Mouse (Mus musculus) cerebellum, postnatal 10 days (tissue): Measurements from ENCODE around the gene Armc8.
"Not testable (repeated sequence)": the region's sequence is repeated elsewhere in the genome, so short reads cannot be mapped to it uniquely, and the experiment has no call there.

Experiments used
- DNase-seq, 2 experiments: peaks; one replicate each; pipeline ENCODE4 v3.0.0; 2021; ENCODE audit warnings: mixed read lengths in 2 of 2

The Armc8 gene

DNA sequence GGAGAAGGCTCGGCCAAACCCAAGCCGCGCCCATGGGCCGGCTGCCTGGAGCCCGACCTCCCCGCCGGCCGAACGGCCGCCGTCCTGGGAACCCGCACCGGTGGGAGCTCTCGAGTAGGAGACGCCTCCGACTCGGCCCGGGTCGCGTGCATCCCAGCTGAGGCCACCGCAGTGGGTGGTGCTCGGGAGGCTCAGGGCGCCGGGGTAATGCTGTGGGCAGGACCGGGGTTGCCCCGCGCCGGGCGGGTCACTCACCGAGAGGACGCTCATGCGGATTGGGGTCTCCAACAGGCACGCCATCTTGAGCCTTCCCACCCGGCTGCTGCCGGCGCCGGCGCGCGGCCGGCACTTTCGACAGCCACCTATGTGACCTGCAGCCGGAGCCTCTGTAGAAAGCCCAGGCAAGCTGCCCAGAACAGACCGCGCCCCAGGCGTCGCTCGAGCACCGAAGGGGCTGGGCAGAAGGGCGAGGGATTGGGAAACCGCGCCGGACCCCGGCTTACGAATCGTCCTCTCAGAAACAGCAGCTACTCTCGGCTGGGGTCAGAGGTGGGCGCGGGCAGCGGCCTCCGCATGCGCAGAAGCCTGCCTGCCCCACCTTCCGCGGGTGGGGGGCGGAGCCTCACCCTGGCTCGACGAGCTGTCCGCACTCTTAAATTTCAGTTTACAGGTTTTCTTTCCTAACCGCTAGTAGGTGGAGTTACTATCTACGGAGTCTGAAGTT lies at the start of gene Armc8:
Armc8 (minus strand) TSS at position 553 of the 724 bp plus-strand sequence.
- peak; percentile 95 to 96 for DNase-seq

DNA sequence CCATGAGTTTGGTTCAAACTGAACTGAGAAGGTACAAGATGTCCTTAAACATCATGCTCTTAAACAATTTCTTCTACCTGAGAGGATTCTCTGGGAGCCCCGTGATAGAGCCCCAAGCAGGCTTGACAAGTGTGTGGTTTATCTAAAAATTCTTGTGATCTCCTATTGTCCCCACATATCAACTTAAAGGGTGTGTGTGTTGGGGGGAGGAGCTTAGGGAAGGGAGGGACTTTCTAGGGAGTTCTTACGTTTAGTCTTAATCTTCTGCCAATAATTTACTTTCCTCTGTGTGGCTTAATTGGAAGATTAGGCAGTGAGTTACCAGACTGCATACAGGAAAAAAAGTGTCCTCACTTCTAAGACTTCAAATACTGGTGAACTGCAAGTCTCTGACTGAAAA lies 43.5 kb upstream of the Armc8 start, which contains the start of gene A4gnt:
A4gnt (plus strand) TSS at position 301 of the 400 bp plus-strand sequence.
- DNase-seq, result no peak

DNA sequence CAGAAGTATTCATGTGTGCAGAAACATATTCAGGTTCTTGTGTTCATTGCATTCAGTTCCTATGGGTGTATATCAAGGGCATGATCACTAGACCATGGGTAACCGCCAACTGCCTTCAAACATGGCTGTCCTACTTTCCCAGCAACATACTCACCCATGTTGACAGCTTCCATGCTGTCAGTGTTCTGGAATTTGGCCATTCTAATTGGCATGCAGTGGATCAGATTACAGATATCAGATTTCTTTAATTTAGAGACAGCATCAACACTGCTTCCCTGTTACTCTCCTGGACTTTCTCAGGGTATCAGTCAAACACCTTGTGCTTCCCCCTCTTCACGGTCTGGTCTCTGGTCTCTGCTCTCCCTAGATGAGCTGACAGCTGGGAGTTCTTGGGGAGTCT lies 34.9 kb upstream of the Armc8 start:
- no peak for DNase-seq

- not testable (repeated sequence) for DNase-seq
Measured at GRCm38 (mm10) chr9:99599127-99599526, 30.4 kb upstream of the Armc8 start.

DNA sequence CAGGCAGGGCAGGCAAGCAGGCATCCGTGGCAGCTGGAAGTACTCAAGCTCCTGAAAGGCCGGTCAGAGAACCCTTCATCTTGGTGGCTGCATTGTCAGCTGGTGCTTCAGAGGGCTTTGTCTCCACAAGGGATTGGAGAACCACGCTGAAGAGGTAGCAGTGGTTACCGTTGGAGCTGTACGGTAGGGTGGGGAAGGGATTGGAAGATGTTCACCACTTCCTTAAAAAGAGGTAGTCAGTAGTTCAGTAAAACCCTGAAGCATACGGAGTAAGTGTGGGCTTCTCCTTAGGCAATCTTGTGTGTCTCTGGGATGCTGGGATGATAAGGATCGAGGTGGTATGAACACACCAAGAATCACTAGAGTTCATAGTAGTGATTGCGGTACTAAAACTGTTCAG lies 22.4 kb upstream of the Armc8 start:
- DNase-seq, result no peak

DNA sequence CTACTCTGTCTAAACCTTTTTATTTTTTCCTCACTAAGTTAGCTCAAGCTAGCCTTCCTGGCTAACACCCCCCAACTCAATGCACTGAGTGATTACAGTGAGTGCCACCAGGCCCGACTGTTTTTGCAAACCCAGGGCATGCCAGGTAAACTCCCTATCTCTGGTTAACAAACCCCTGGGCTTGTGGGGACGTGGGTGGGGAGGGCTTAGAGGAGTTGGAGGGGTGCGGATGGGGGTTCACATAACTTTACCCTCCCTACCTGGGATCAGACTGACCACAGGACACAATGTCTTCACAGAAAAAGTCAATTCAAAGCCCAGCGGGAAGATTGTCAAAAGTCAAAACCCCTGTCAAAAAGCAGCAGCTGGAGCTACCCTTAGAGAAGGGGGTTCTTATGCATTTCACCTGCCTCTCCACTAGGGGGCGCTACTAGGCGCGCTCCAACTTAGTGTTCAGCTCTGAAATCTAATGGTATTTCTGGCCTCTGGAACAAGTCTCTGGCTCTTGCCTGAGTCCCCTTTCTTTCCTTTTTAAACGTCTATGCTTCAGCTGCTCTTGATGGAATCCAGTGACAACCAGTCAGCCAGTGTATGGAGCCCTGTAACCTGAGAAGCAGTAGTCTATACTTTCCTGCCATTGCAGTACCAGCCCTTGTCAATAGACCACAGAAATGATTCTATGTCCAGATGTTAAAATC lies 19.0 kb upstream of the Armc8 start:
- DNase-seq, result peak; percentile 73 to 78

- peak; percentile 59 to 60 for DNase-seq
Measured at GRCm38 (mm10) chr9:99580655-99581054, 12.0 kb upstream of the Armc8 start.

DNA sequence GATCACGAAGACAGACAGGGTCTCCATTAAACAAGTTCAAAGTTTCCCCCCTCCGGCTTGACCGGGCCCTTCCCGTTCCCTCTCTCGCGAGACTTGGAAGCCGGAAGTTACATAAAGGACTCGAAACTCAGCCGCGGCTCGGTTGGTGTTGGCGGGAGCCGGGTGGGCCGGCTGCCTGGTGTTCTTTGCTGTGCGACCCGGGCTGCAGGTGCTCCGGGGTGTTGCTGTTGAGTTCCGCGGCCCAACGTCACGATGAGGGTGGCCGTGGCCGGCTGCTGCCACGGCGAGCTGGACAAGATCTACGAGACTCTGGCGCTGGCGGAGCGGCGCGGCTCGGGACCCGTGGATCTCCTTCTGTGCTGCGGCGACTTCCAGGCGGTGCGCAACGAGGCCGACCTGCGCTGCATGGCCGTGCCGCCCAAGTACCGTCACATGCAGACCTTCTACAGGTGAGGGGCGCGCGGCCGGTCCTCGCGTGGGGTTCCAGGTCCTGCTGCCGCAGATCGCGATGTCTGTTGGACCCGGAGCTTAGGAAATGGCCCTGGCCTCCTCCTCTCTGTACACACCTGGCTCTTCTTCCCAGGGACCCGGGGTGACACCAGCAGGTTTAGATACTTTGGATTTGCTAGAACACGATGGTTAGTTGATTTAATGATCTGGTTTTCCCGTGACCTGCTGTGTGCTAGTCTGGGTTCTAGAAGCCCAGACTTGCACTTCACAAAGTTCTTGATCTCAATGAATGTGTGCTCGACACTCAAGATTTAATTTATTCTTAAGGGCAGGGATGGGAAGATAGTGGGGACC lies 7.2 kb upstream of the Armc8 start, which contains the start of gene Dbr1:
Dbr1 (plus strand) TSS at position 123 of the 804 bp plus-strand sequence.
- peak; percentile 96 for DNase-seq

DNA sequence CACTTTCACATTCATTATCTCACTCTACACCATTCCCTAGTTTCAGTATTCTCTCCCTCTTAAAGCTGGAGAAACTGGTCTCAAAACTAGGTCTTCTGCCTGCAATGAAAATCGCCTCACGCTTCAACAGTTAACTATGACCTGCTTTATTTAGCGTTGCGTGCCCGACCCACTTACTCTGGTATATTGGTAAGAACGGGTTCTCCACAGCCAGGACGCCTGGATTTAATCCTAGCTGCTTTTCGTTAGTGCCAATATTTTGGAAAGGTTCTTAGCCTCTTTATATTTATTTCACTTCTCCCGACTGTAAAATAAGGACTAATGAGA lies 335 bp upstream of the Armc8 start:
- no peak for DNase-seq

GRCm38 (mm10) chr9:99568023-99568346 lies 714 bp downstream of the Armc8 start:
- peak; percentile 71 to 72 for DNase-seq

DNA sequence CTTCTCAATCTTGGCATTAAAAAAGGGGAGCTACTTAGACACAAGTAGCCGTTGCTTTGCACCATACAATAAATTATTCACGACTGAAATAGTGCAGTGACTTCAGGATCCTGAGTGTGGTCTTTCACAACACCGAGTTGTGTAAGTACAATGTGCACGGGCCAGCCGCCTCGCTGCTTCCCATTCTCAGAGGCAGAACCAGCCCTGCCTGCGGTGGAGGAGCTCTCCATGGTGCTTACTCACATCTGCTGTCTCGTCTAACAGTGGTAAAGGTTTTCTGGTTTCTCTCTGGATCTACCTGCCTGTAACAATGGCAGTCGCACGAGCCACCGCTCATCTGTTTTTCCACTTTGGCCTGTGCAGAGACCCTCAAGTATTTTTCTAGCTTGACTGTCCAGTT lies 5.0 kb downstream of the Armc8 start:
- DNase-seq, result peak; percentile 12 to 19

DNA sequence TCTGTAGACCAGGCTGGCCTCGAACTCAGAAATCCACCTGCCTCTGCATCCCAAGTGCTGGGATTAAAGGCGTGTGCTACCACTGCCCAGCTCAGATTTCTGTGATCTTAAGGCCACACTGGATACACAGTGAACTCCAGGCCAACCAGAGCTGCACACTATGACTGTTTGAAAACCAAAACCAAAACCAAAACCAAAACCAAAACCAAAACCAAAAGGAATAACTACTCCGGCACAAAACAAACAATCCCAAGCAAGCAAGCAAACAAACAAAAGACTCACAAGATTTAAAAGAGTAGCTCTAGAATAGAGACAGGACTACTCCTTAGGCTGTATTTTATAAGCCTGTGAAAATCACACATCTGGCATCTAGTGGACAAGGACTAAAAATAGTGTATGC lies 8.3 kb downstream of the Armc8 start:
- no peak for DNase-seq

- DNase-seq, result no peak
Measured at GRCm38 (mm10) chr9:99559557-99559904, 9.2 kb downstream of the Armc8 start.

DNA sequence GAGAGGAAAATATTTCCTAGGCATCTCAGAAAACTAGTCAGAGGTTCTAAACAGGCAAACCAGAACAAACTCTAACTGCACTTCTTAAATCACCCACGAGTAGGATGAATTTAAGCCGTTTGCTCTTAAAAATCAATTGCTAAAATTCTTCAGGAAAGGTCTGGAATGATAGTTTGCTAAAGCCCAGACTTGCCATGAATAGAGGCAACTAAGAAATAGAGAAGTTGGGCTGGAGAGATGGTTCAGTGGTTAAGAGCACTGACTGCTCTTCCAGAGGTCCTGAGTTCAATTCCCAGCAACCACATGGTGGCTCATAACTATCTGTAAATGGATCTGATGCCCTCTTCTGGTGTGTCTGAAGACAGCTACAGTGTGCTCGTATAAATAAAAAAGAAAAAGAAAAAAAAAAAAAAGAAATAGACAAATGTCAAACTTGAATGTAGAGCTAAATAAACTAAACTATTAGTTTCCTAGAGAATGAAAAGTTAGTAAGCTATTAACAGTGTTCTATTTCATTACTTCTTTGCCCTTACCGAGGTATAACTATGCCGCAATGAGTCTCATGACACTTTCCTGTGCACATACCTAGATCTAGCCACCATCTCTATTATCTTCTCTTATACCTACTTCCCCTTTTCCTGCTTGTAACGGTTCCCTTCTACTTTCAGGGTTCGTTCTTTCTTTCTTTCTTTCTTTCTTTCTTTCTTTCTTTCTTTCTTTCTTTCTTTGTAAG lies 9.7 kb downstream of the Armc8 start:
- DNase-seq, result no peak

DNA sequence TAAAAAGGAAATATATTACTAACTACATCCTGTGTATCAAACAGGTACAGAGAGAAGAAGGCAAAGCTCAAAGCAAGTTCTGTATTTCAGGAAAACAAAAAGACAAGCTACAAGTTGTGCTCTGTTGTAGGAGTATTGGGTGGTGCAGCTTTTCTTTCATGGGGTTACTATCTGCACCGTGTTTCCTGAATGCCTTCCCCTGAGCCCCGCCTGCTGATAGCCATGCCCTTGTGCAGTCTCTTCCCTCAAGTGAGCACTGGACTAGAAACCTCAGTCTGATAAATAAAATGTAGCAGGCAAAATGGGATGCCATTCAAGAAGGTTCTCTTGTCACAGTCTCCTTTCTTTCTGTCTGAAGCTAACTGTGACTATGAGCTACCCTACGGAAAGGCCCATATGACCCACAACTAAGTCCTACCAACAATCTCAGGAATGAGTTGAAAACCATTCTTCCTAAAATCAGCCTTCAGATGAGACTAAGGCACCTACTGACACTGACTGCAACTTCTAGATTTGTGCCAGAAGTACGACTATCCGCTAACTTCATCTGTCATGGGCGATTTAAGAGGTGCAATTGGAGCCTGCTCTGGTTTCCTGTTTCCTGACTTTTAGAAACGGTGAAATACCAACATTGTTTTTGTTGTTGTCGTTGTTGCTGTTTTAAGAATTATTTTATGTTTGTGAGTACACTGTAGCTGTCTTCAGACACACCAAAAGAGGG lies 11.0 kb downstream of the Armc8 start:
- no peak for DNase-seq

DNA sequence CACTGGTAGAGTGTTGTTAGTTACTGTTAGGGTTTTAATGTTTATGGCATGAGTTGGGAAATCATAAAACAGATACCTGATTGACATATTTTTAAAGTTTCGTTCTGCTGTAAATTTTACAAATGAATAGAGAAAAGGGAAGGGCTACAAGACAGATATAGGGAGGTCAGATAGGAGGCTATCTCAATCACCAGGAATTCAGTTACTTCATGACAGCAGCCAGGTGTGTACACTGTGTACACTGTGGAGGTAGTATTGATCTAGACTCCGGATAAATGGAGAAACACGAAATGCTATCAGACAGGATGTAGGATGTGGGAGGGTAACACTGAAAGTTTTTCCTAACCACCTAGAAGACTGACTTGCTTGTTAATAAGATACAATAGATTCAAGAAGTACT lies 13.4 kb downstream of the Armc8 start:
- no peak for DNase-seq

GRCm38 (mm10) chr9:99554052-99554451 lies 14.6 kb downstream of the Armc8 start:
- no peak for DNase-seq

GRCm38 (mm10) chr9:99553049-99553448 lies 15.7 kb downstream of the Armc8 start:
- no peak for DNase-seq

DNA sequence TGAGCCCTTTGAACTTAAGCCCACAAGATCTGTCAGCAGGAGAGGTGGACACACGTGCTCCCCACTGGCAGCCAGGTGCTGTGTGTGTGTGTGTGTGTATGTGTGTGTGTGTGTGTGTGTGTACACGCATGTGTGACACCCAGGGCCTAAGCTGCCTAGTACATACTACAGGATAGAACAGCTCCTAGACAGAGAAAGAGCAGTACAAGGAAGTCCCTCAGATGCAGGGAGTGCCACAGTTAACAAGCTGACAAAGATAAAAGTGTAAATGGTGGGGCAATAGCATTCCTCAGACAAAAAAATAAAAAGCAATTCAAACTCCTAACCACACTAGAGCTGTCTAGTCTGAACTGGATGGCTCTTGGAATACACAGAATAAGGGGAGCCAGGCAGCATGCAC lies 16.6 kb downstream of the Armc8 start:
- peak in 1 of 2 experiments; percentile 5 for DNase-seq

- peak in 1 of 2 experiments; percentile 5 for DNase-seq
Measured at GRCm38 (mm10) chr9:99546259-99546658, 22.4 kb downstream of the Armc8 start.

GRCm38 (mm10) chr9:99531865-99532264 lies 36.8 kb downstream of the Armc8 start:
- no peak for DNase-seq

DNA sequence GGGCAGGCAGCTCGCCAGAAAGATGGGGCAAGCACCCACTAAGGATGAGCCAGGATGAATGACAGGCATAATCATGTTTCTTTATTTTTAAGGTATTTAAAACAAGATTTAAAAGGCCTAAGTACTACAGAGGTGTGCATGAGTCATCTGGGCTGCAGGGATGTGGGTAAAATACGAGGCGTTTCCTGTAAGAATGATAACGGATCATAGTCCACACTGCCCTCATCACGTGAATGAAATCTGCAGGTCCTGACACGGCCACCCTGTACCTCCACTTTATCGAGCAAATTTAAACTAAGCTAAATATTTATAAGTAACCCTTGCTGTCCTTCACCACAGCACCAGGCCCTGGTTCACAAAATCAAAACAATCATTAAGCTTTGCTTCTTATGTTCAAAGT lies 62.8 kb downstream of the Armc8 start:
- no peak for DNase-seq
